Mouse (Mus musculus): ENCODE measurements around the gene S100a16.

The S100a16 gene

GRCm38 (mm10) chr3:90515789-90516188, 21.3 kb upstream of the S100a16 start:
- in situ Hi-C loops (cut with MboI; ENCODE audit: unreplicated experiment in 2 of 2): no loop called here

GRCm38 (mm10) chr3:90517711-90518110, 19.3 kb upstream of the S100a16 start:
- in situ Hi-C loops (cut with MboI; ENCODE audit: unreplicated experiment in 2 of 2): no loop called here

- in situ Hi-C loops (cut with MboI; ENCODE audit: unreplicated experiment in 2 of 2): no loop called here
These were observed 11.6 kb upstream of the S100a16 start for GRCm38 (mm10) chr3:90525421-90525820.

- in situ Hi-C loops (cut with MboI; ENCODE audit: unreplicated experiment in 2 of 2): no loop called here
These were observed 11.0 kb upstream of the S100a16 start for GRCm38 (mm10) chr3:90526076-90526475.

GRCm38 (mm10) chr3:90526580-90526979, 10.5 kb upstream of the S100a16 start, which contains the start of gene S100a14:
TSS of gene S100a14 (plus strand) at chr3:90526856.
- in situ Hi-C loops (cut with MboI; ENCODE audit: unreplicated experiment in 2 of 2): no loop called here

- in situ Hi-C loops (cut with MboI; ENCODE audit: unreplicated experiment in 2 of 2): no loop called here
These were observed 9.7 kb upstream of the S100a16 start for GRCm38 (mm10) chr3:90527291-90527873.

- in situ Hi-C loops (cut with MboI; ENCODE audit: unreplicated experiment in 2 of 2): no loop called here
These were observed 5.3 kb upstream of the S100a16 start for GRCm38 (mm10) chr3:90531713-90532112.

GRCm38 (mm10) chr3:90535446-90535845, 1.6 kb upstream of the S100a16 start:
- in situ Hi-C loops (cut with MboI; ENCODE audit: unreplicated experiment in 2 of 2): no loop called here

- in situ Hi-C loops (cut with MboI; ENCODE audit: unreplicated experiment in 2 of 2): no loop called here
These were observed 847 bp downstream of the S100a16 start for GRCm38 (mm10) chr3:90537905-90538296.

GRCm38 (mm10) chr3:90540904-90541303, 3.9 kb downstream of the S100a16 start:
- in situ Hi-C loops (cut with MboI; ENCODE audit: unreplicated experiment in 2 of 2): no loop called here

- in situ Hi-C loops (cut with MboI; ENCODE audit: unreplicated experiment in 2 of 2): no loop called here
These were observed 12.8 kb downstream of the S100a16 start for GRCm38 (mm10) chr3:90549676-90550420.

- in situ Hi-C loops (cut with MboI; ENCODE audit: unreplicated experiment in 2 of 2): no loop called here
These were observed 13.4 kb downstream of the S100a16 start for GRCm38 (mm10) chr3:90550421-90550790.

GRCm38 (mm10) chr3:90552231-90552630, 15.2 kb downstream of the S100a16 start:
- in situ Hi-C loops (cut with MboI; ENCODE audit: unreplicated experiment in 2 of 2): no loop called here

GRCm38 (mm10) chr3:90555954-90556353, 18.9 kb downstream of the S100a16 start:
- in situ Hi-C loops (cut with MboI; ENCODE audit: unreplicated experiment in 2 of 2): no loop called here

GRCm38 (mm10) chr3:90560008-90560628, 23.1 kb downstream of the S100a16 start, which contains the start of gene S100a3:
TSS of gene S100a3 (plus strand) at chr3:90560578.
- in situ Hi-C loops (cut with MboI; ENCODE audit: unreplicated experiment in 2 of 2): no loop called here

- in situ Hi-C loops (cut with MboI; ENCODE audit: unreplicated experiment in 2 of 2): no loop called here
These were observed 37.6 kb downstream of the S100a16 start for GRCm38 (mm10) chr3:90574691-90575090.

- in situ Hi-C loops (cut with MboI; ENCODE audit: unreplicated experiment in 2 of 2): no loop called here
These were observed 38.3 kb downstream of the S100a16 start for GRCm38 (mm10) chr3:90575320-90575719.

- in situ Hi-C loops (cut with MboI; ENCODE audit: unreplicated experiment in 2 of 2): no loop called here
These were observed 39.4 kb downstream of the S100a16 start for GRCm38 (mm10) chr3:90576351-90577001.

GRCm38 (mm10) chr3:90579433-90579832, 42.4 kb downstream of the S100a16 start:
- in situ Hi-C loops (cut with MboI; ENCODE audit: unreplicated experiment in 2 of 2): no loop called here

GRCm38 (mm10) chr3:90581141-90581540, 44.1 kb downstream of the S100a16 start:
- in situ Hi-C loops (cut with MboI; ENCODE audit: unreplicated experiment in 2 of 2): loop anchor here (5.0 kb wide), 1 partner anchor 36 kb away; no protein-coding TSS in a partner anchor

GRCm38 (mm10) chr3:90582156-90582555, 45.1 kb downstream of the S100a16 start:
- in situ Hi-C loops (cut with MboI; ENCODE audit: unreplicated experiment in 2 of 2): loop anchor here (5.0 kb wide), 1 partner anchor 35 kb away; no protein-coding TSS in a partner anchor
